Mouse (Mus musculus) lung, embryonic 14.5 days (tissue): ENCODE results near the gene Parpbp. TPM values are rescaled to one million over a fixed set of nuclear protein-coding genes. Genes with fewer than 3 reads are reported as not detected.

Experiments
- ATAC-seq: fragments of 200-750 bp; cut with Nextera tagmentation; 2 replicates; pipeline ENCODE4 v1.8.0; 2017; ENCODE audit warnings: mild to moderate bottlenecking, moderate TSS enrichment, moderate library complexity; ENCODE audit not compliant: insufficient read depth
- DNase-seq: peaks from one replicate; pipeline ENCODE4 v3.0.0-alpha.2; 2015
- H3K27ac ChIP-seq: fragments of 300-500 bp; sonication (generic); 2 replicates; pipeline ENCODE4 v1.5.1; 2014; ENCODE audit warnings: low read depth, mild to moderate bottlenecking, moderate library complexity
- H3K27me3 ChIP-seq: fragments of 300-500 bp; sonication (generic); 2 replicates; pipeline ENCODE4 v1.6.1; 2014; ENCODE audit warnings: low read length, control low read depth; ENCODE audit not compliant: insufficient read depth
- H3K36me3 ChIP-seq: fragments of 300-500 bp; sonication (generic); 2 replicates; pipeline ENCODE4 v1.6.1; 2014; ENCODE audit warnings: control low read depth; ENCODE audit not compliant: insufficient read depth
- H3K4me1 ChIP-seq: fragments of 300-500 bp; sonication (generic); 2 replicates; pipeline ENCODE4 v1.6.1; 2014; ENCODE audit warnings: antibody characterized with exemption, control low read depth; ENCODE audit not compliant: insufficient read depth
- H3K4me2 ChIP-seq: fragments of 300-500 bp; sonication (generic); 2 replicates; pipeline ENCODE4 v1.6.1; 2014; ENCODE audit warnings: mild to moderate bottlenecking
- H3K4me3 ChIP-seq: fragments of 300-500 bp; sonication (generic); 2 replicates; pipeline ENCODE4 v1.5.1; 2014; ENCODE audit warnings: low read depth, low read length
- H3K9ac ChIP-seq: fragments of 300-500 bp; sonication (generic); 2 replicates; pipeline ENCODE4 v1.6.1; 2014
- H3K9me3 ChIP-seq: fragments of 300-500 bp; sonication (generic); 2 replicates; pipeline ENCODE4 v1.6.1; 2016; ENCODE audit warnings: low read depth, low read length, control low read depth
- CTCF ChIP-seq: IDR thresholded peaks from 2 replicates; pipeline ENCODE4 v1.5.1; 2016; ENCODE audit warnings: antibody characterized with exemption, low read depth
- WGBS: fragments of 180-500 bp; shearing (Covaris S2); extraction: QIAGEN DNeasy Blood & Tissue Kit; methylation state at CpG from one replicate; pipeline ENCODE4 v1.1.7; 2014; 5-methylcytosine and 5-hydroxymethylcytosine counted together
- polyA plus RNA-seq: library from polyadenylated mRNA; unstranded; fragments of >200 nt; fragmentation: Nextera tagmentation; extraction: Ambion mirVana; gene quantifications from 2 replicates; pipeline ENCODE4 v1.2.1, GENCODE M21; 2014

The Parpbp gene
- polyA plus RNA-seq, result 17.8 and 22.1 TPM in 2 replicates

DNA sequence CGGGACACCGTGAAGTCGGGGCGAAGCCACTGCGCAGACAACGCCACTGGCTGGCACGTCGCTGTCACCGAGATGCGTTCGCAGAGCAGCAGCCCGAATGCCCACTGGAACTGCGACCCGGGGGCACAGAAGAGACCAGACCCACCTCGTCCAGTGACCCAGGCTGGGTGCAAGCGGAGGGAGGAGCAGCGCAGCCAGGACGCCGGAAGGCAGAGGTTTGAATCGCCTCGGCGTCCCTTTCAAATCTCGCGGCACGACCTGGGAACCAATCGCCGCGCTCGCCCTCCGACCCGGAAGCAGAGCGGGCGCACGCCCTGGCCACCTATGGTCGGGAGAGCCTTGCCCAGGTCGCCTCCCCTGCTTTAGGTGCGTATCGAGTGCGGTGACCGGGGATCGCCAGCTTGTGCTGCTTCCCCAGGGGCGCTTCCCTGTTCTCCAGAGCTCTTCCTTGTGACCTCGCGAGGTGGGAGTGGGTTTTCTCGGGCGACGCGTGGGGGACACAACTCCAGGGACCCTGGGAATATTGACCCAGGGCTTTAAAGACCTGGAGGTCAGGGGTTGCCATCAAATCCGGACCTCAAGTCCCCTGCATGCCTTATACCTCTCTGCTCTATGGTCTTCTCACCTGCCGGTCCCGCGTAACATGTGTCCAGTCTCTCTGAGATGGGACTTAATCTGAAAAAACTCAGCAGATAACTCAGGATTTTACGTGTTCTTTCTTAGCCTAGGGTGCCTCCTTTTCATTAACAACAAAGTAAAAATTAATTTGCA is at the start of gene Parpbp, which contains the start of gene Nup37:
TSS of gene Parpbp (minus strand) at position 235 of the 771 bp plus-strand sequence.
TSS of gene Nup37 (plus strand) at position 286 of the 771 bp plus-strand sequence.
- under 1% methylated on average over 53 of the region's 53 CpGs for WGBS
- no peaks in the 10 kb centered on the region for H3K27me3 ChIP-seq
- H3K9ac ChIP-seq, result peak within 1 kb of the TSS; percentile 79
- 0 out of 2 replicates have a peak within 1 kb of the TSS, but pooled peaks have one; percentile 19 for H3K27ac ChIP-seq
- peak within 1 kb of the TSS; percentile 75 for H3K4me3 ChIP-seq
- H3K36me3 ChIP-seq, result peaks cover 34% of the 10 kb centered on the region
- DNase-seq (peak; percentile 94), ATAC-seq (peak; percentile 99)
- TF ChIP-seq CTCF, result no peak
- H3K9me3 ChIP-seq, result no peaks in the 10 kb centered on the region
- peak within 1 kb of the TSS; percentile 78 for H3K4me2 ChIP-seq
- H3K4me1 ChIP-seq, result peaks cover 8% of the 10 kb centered on the region

DNA sequence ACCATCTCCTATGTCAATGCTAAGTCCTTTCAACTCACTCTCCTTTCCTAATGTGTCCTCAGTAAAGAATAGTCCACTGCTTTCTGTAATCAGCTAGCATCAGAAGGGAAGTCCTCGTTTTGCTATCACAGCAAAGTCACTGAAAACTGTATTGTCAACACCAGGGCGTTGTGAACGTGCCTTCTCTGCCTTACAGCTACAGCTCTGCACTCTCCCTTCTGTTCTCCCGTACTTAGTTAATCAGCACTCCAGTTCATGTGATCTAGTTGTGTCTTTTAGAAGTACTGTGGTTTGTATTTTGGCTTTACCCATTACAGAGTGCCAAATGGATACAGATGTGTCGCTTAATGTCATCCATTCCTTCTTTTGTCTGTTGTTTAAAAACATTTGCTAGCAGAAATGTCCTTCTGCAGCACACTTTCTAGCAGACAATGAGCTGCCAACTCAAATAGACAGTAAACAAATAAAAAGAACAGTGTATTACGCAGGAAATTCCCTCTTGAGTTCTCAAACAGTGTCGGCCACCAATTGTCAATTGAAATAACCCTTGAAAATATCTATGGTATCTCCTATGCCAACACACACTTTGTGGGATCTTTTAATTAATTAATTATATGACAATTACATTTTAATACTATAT is 20.8 kb upstream of the Parpbp start:
- DNase-seq, result peak; percentile 18
- TF ChIP-seq CTCF, result no peak
- 56% methylated on average over 7 of the region's 7 CpGs for WGBS
- Histone ChIP-seq H3K27me3 (no peaks in the 10 kb centered on the region), H3K9me3 (no peaks in the 10 kb centered on the region; the same call in 1 of the 2 replicates), H3K4me2 (no peak overlapping the region), H3K27ac (0 out of 2 replicates have a peak overlapping the region, but pooled peaks have one; percentile 18), H3K4me3 (no peak overlapping the region), H3K36me3 (peaks cover 29% of the 10 kb centered on the region; the same call in 1 of the 2 replicates), H3K9ac (no peak overlapping the region), H3K4me1 (no peaks in the 10 kb centered on the region)
- ATAC-seq, result no peak

DNA sequence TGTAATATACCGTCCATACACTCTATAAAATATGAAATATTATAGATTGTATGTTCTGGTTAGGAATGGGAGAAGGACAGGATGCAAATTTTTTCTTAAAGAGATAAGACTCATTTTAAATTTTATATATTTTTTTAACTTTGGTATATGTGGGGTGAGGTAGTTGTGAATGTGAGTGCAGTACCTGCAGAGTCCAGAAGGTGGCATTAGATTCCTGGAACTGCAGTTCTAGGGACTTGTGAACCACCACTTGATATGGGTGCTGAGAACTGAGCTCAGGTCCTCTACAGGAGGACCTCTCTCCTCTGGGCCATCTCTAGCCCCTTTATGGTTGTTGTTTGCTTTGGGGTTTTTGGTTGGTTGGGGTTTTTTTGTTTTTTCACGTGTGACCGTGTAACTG is 19.4 kb upstream of the Parpbp start:
- no peaks in the 10 kb centered on the region; the same call in 1 of the 2 replicates for H3K9me3 ChIP-seq
- H3K4me1 ChIP-seq, result no peaks in the 10 kb centered on the region
- WGBS, result 98% methylated on average over 3 of the region's 3 CpGs
- H3K9ac ChIP-seq, result no peak overlapping the region
- no peak overlapping the region for H3K4me2 ChIP-seq
- no peaks in the 10 kb centered on the region for H3K27me3 ChIP-seq
- H3K36me3 ChIP-seq, result peaks cover 34% of the 10 kb centered on the region
- peak; percentile 26 for DNase-seq
- no peak overlapping the region for H3K27ac ChIP-seq
- ATAC-seq, result no peak
- no peak overlapping the region for H3K4me3 ChIP-seq
- peak; percentile 42 for TF ChIP-seq CTCF

DNA sequence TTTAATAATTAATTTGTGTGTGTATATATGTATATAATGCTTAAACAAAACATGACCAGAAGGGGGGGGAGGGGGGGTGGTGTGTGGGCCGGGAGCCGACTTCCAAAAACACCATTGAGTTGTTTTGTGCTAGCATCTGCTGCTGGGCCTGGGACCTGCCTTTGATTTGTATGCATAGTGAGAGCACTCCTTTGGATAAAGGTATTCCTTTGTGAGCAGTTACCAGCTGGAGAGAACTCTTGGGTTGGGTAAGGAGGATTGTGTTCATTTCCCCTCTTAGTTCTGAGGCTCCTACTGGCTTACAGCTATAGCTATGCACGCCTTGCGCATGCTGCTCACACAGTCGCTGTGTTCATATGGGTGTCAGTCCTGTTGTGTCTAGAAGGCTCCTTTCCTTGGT is 15.9 kb upstream of the Parpbp start:
- H3K4me2 ChIP-seq, result no peak overlapping the region
- H3K9ac ChIP-seq, result no peak overlapping the region
- H3K27ac ChIP-seq, result no peak overlapping the region
- H3K27me3 ChIP-seq, result no peaks in the 10 kb centered on the region
- DNase-seq (no peak), ATAC-seq (no peak)
- H3K9me3 ChIP-seq, result no peaks in the 10 kb centered on the region; the same call in 1 of the 2 replicates
- no peaks in the 10 kb centered on the region for H3K4me1 ChIP-seq
- no peak for TF ChIP-seq CTCF
- no peak overlapping the region for H3K4me3 ChIP-seq
- WGBS, result 96% methylated on average over 5 of the region's 5 CpGs
- H3K36me3 ChIP-seq, result peaks cover 54% of the 10 kb centered on the region

DNA sequence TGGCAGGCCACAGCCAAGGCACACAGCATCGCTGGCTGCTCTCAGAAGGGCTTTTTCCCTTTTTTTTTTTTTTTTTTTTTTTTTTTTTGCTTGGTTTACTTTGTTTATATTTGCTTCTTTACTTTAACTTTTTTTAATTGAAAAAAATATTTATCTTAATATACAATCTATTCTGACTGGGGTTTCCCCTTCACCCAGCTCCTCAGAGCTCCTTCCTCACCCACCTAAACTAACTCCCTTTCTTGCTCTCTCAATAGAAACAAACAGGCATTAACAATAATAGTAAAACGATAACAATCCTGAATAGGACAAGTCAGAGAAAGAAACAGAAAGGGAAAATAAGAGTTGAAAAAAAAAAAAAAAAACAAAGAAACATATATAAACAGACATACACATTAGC is 15.4 kb upstream of the Parpbp start:
- 96% methylated on average over 2 of the region's 2 CpGs for WGBS

DNA sequence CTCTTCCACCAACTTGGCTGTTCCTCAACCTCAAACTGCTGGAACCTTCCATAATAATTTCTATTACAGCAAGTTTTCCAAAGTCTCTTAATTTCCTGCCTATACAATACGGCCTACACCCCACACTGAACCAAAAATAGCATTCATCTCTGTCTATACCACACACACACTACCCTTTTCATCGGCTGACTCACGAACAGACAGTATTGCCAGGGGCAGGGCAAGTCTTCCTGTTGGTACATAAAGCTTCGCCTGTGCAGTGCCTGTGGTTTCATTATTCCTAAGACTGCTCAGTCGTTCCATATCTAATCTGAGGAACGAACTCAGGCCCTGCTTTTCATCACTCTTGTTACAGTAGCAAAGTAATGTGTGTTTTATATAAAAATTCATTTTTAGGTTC is 4.9 kb upstream of the Parpbp start:
- Histone ChIP-seq H3K9ac (no peak overlapping the region), H3K9me3 (no peaks in the 10 kb centered on the region), H3K4me3 (no peak overlapping the region), H3K27ac (no peak overlapping the region), H3K27me3 (no peaks in the 10 kb centered on the region), H3K4me1 (no peaks in the 10 kb centered on the region), H3K36me3 (peaks cover 58% of the 10 kb centered on the region), H3K4me2 (no peak overlapping the region)
- WGBS, result 83% methylated on average over 6 of the region's 6 CpGs
- TF ChIP-seq CTCF, result no peak
- no peak for ATAC-seq
- no peak for DNase-seq

More for the DNA sequence above, 15.4 kb upstream of the Parpbp start:
- Histone ChIP-seq H3K27me3 (no peaks in the 10 kb centered on the region), H3K27ac (no peak overlapping the region), H3K9ac (no peak overlapping the region), H3K9me3 (no peaks in the 10 kb centered on the region; the same call in 1 of the 2 replicates), H3K36me3 (peaks cover 57% of the 10 kb centered on the region), H3K4me1 (no peaks in the 10 kb centered on the region), H3K4me3 (no peak overlapping the region), H3K4me2 (no peak overlapping the region)
- no peak for TF ChIP-seq CTCF
- DNase-seq (no peak), ATAC-seq (no peak)

DNA sequence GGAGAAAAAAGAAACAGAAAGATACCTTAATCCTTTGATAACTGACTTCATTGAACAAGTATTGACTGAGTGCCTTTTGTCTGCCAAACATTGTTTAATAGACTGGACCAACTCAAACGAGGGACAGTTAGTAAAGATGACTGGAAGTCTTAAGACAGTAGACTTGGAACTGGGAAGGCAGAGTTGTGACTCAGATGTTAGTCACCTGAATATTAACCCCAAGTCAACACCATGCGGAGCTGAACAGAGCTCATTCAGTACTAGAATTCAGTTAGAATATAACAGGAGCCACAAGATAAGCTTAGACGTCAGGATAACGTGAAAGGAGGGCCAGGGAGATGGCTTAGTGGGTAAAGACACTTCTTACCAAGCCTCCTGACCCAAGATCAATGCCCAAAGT is 3.6 kb upstream of the Parpbp start:
- no peaks in the 10 kb centered on the region for H3K27me3 ChIP-seq
- no peaks in the 10 kb centered on the region for H3K9me3 ChIP-seq
- ATAC-seq (no peak), DNase-seq (no peak)
- H3K4me3 ChIP-seq, result no peak overlapping the region
- no peak overlapping the region for H3K27ac ChIP-seq
- H3K36me3 ChIP-seq, result peaks cover 50% of the 10 kb centered on the region
- WGBS, result 91% methylated on average over 4 of the region's 4 CpGs
- H3K4me1 ChIP-seq, result peaks cover 8% of the 10 kb centered on the region
- H3K4me2 ChIP-seq, result no peak overlapping the region
- H3K9ac ChIP-seq, result no peak overlapping the region
- no peak for TF ChIP-seq CTCF
